Mouse (Mus musculus): ENCODE measurements at regions not wholly inside any gene's neighbourhood (a gene's known extent, or its start where the extent isn't known, plus 50 kb on each side); places are given as distances from the start of the nearest gene placed in this dataset.

GRCm38 (mm10) chr1:183940706-183941105 is 72.4 kb upstream of the Dusp10 start:
- TF ChIP-seq FLI1 (IDR thresholded peaks at IDR 0.05; ENCODE audit: low read length) (no peak), GATA1 (IDR thresholded peaks at IDR 0.05; ENCODE audit: borderline replicate concordance, low read length) (no peak)
